Mouse (Mus musculus) hindbrain, embryonic 15.5 days (tissue): Measurements from ENCODE around the gene Ninl. TPM values are rescaled to one million over a fixed set of nuclear protein-coding genes. Genes with fewer than 3 reads are reported as not detected.
"Not testable (repeated sequence)": the region's sequence is repeated elsewhere in the genome, so short reads cannot be mapped to it uniquely, and the experiment has no call there.

Experiments
- ATAC-seq: fragments of 200-750 bp; cut with Nextera tagmentation; 2 replicates; pipeline ENCODE4 v1.8.0; 2017; ENCODE audit warnings: low read depth, moderate number of reproducible peaks, moderate TSS enrichment; ENCODE audit not compliant: low FRiP score
- H3K27ac ChIP-seq: fragments of 300-500 bp; sonication (generic); replicated peaks from 2 replicates; pipeline ENCODE4 v1.5.1; 2015; ENCODE audit warnings: mild to moderate bottlenecking, inconsistent platforms
- H3K27me3 ChIP-seq: fragments of 300-500 bp; sonication (generic); 2 replicates; pipeline ENCODE4 v1.6.1; 2015; ENCODE audit warnings: control low read depth, inconsistent platforms
- H3K36me3 ChIP-seq: fragments of 300-500 bp; sonication (generic); 2 replicates; pipeline ENCODE4 v1.6.1; 2015; ENCODE audit warnings: control low read depth, inconsistent platforms
- H3K4me1 ChIP-seq: fragments of 300-500 bp; sonication (generic); replicated peaks from 2 replicates; pipeline ENCODE4 v1.6.1; 2015; ENCODE audit warnings: control low read depth, inconsistent platforms
- H3K4me2 ChIP-seq: fragments of 300-500 bp; sonication (generic); 2 replicates; pipeline ENCODE4 v1.6.1; 2015; ENCODE audit warnings: moderate library complexity, mild to moderate bottlenecking, inconsistent platforms
- H3K4me3 ChIP-seq: fragments of 300-500 bp; sonication (generic); 2 replicates; pipeline ENCODE4 v1.5.1; 2015; ENCODE audit warnings: mild to moderate bottlenecking, inconsistent platforms
- H3K9ac ChIP-seq: fragments of 300-500 bp; sonication (generic); 2 replicates; pipeline ENCODE4 v1.6.1; 2015; ENCODE audit warnings: inconsistent platforms
- H3K9me3 ChIP-seq: fragments of 300-500 bp; sonication (generic); 2 replicates; pipeline ENCODE4 v1.6.1; 2016; ENCODE audit warnings: control low read depth, inconsistent platforms
- WGBS: fragments of 180-500 bp; shearing (Covaris S2); methylation state at CpG from one replicate; pipeline ENCODE4 v1.1.7; 2015; 5-methylcytosine and 5-hydroxymethylcytosine counted together
- polyA plus RNA-seq: library from polyadenylated mRNA; unstranded; fragments of >200 nt; fragmentation: Nextera tagmentation; extraction: Ambion mirVana; gene quantifications from 2 replicates; pipeline ENCODE4 v1.2.1, GENCODE M21; 2015

The Ninl gene
- polyA plus RNA-seq, 1 experiment from 2014 or later: 5.0 TPM

DNA sequence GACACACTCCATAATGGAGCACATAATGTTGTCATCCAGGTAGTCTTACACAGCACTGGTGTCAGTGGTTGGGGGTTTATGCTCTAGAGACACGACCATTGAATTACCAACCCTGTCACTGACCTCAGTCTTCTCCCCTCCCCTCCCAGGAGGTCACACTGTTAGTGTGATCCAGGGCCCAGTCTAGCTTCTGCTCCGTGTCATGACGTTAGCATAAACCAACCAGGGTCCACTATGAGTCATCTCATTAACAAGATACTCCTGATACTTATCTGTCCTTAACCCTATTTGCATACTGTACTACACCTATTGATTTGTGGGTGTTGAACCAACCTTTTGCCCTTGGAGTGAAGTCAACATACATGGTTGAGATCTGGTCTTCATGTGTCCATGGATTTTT is 120.5 kb downstream of the Ninl start:
- H3K4me2 ChIP-seq: no peak overlapping the region
- WGBS: 98% methylated on average over 3 of the region's 3 CpGs
- H3K27me3 ChIP-seq: no peaks in the 10 kb centered on the region
- H3K27ac ChIP-seq: no peak overlapping the region
- no peak overlapping the region for H3K4me3 ChIP-seq
- no peak overlapping the region for H3K9ac ChIP-seq
- no peaks in the 10 kb centered on the region for H3K36me3 ChIP-seq
- ATAC-seq: no peak
- no peaks in the 10 kb centered on the region for H3K4me1 ChIP-seq
- no peaks in the 10 kb centered on the region for H3K9me3 ChIP-seq

DNA sequence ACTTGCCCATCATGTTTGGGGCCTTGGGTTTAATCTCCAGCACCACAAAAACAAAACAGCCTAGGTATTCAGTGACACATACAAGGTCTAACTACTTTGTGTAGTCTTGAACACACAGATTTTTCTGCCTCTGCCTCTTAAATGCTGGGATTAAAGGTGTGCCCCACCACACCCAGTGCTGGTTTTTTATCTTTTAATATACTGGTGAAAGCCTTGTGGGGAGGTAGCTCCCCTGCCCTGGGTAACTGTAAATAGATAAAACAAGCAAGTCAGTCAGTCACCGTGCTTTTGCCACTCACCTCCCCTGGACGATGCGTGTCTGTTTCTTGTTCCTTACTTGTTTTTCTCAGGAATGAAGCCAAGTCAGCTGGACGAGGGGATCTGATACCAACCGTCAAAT is 123.4 kb downstream of the Ninl start:
- no peaks in the 10 kb centered on the region for H3K36me3 ChIP-seq
- no peak overlapping the region for H3K4me2 ChIP-seq
- WGBS: 88% methylated on average over 5 of the region's 5 CpGs
- H3K9me3 ChIP-seq: no peaks in the 10 kb centered on the region
- H3K9ac ChIP-seq: no peak overlapping the region
- H3K4me1 ChIP-seq: no peaks in the 10 kb centered on the region
- no peak for ATAC-seq
- no peak overlapping the region for H3K27ac ChIP-seq
- no peaks in the 10 kb centered on the region for H3K27me3 ChIP-seq
- H3K4me3 ChIP-seq: no peak overlapping the region

DNA sequence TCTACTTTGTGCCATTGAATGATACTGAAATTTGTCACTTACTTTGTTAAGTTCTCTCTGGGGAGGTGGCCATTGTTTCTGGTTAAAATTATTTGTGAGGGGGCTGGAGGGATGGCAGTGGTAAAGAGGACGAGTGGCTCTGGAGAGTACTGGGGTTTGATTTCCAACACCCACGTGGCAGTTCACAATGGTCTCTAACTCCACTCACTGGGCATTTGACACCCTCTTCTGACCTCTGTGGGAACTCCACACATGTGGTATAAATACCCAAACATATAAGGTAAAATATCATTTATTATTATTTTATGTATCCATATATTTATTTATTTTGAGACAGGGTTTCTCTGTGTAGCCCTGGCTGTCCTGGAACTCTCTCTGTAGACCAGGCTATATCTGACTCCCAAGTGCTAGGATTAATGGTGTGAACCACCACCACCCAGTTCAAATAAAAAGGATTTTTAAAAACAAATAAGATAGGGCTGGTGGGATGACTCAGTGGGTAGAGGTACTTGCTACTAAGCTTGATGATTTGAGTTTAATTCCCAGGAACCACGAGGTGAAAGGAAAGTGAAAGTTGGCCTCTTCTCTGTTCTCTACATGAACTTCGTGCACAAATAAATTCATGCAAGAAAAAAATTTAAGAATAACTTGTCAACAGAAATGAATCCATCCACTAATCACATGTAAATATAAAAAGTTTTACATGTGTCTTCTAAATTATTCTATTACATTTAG is 124.2 kb downstream of the Ninl start:
- no peak overlapping the region for H3K4me3 ChIP-seq
- H3K4me2 ChIP-seq: no peak overlapping the region
- no peak for ATAC-seq
- no peaks in the 10 kb centered on the region for H3K9me3 ChIP-seq
- WGBS: 83% methylated on average over 4 of the region's 4 CpGs
- H3K27me3 ChIP-seq: no peaks in the 10 kb centered on the region
- H3K27ac ChIP-seq: no peak overlapping the region
- no peaks in the 10 kb centered on the region for H3K36me3 ChIP-seq
- H3K4me1 ChIP-seq: peaks cover 5% of the 10 kb centered on the region
- H3K9ac ChIP-seq: no peak overlapping the region

DNA sequence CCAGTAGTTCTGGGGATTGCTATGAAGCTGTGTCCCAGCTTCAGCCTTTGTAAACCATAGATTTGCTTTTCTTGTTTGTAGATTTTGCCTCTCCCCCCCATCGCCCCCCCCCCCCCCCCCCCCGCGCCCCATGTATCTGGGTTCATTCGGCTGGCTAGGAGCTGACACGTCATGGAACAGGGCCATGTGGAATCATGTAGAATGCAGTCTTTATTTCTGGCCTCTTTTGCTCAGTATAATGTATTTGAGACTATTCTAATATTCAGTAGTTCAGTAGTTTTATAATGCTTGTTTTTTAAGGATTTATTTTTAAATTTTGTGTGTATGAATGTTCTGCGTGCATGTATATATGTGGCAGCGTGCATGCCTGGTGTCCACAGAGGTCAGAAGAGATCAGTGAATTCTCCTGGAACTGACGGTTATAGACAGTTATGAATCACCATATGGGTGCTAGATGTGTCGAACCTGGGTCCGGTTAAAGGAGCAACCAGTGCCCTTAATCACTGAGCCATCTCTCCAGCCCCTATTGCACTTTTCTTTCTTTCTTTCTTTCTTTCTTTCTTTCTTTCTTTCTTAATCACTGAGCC is 128.8 kb downstream of the Ninl start:
- Histone ChIP-seq H3K9me3 (no peaks in the 10 kb centered on the region), H3K27me3 (no peaks in the 10 kb centered on the region), H3K9ac (peak overlapping the region; percentile 50; the same call in 1 of the 2 replicates), H3K27ac (no peak overlapping the region), H3K4me1 (peaks cover 7% of the 10 kb centered on the region), H3K36me3 (no peaks in the 10 kb centered on the region), H3K4me2 (peak overlapping the region; percentile 65), H3K4me3 (peak overlapping the region; percentile 67)
- 48% methylated on average over 7 of the region's 10 CpGs for WGBS
- ATAC-seq: no peak

DNA sequence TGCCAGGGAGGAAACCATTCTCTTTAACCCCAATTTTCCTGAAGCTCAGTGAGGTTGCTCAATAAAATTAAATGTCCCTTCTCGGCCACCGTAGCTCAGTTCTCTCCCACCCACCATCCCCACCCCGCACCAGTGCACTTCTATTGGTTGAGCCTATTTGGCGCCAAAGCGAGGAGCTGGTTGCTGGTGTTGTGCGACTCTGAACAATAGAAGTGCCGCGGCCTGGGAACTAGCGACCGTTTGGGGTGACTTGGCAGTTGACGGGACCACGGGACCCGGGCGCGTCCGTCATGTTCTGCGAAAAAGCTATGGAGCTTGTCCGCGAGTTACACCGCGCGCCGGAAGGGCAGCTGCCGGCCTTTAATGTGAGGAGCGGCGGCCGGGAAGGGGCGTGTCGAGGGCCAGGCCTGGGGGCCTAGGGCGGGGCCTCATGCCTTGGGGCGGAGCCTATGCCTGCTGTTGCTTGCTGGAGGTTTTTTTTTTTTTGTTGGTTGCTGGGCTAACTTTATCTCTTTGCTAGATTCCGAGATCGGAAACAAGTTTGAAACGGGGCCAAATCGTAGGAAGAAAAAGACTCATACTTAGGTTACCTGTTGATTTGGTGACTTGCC is 129.6 kb downstream of the Ninl start:
- Histone ChIP-seq H3K9ac (peak overlapping the region; percentile 50), H3K36me3 (no peaks in the 10 kb centered on the region), H3K4me3 (peak overlapping the region; percentile 67), H3K4me1 (peaks cover 7% of the 10 kb centered on the region), H3K27me3 (no peaks in the 10 kb centered on the region), H3K9me3 (no peaks in the 10 kb centered on the region), H3K27ac (peak overlapping the region; percentile 76), H3K4me2 (peak overlapping the region; percentile 65)
- WGBS: under 1% methylated on average over 35 of the region's 35 CpGs
- peak; percentile 94 for ATAC-seq

DNA sequence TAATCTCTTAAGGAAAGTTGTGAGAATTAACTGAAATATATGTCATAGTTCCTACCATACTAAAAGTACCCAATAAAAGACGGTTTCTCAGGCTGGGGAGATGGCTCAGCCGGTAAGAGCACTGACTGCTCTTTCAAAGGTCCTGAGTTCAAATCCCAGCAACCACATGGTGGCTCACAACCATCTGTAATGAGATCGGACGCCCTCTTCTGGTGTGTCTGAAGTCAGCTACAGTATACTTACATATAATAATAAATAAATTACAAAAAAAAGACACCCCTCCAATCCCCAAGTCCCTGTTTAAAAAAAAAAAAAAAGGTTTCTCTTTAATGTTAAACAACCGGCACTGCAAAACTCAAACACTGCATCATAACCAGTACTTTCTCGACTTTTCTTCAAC is 130.3 kb downstream of the Ninl start:
- ATAC-seq, H3K36me3 ChIP-seq, H3K9me3 ChIP-seq, H3K27me3 ChIP-seq, H3K4me1 ChIP-seq: not testable (repeated sequence)
- Histone ChIP-seq H3K4me3 (peak overlapping the region; percentile 67), H3K27ac (0 out of 2 replicates have a peak overlapping the region, but pooled peaks have one; percentile 76), H3K9ac (peak overlapping the region; percentile 31; the same call in 1 of the 2 replicates), H3K4me2 (peak overlapping the region; percentile 65)
- WGBS: 48% methylated on average over 6 of the region's 6 CpGs

DNA sequence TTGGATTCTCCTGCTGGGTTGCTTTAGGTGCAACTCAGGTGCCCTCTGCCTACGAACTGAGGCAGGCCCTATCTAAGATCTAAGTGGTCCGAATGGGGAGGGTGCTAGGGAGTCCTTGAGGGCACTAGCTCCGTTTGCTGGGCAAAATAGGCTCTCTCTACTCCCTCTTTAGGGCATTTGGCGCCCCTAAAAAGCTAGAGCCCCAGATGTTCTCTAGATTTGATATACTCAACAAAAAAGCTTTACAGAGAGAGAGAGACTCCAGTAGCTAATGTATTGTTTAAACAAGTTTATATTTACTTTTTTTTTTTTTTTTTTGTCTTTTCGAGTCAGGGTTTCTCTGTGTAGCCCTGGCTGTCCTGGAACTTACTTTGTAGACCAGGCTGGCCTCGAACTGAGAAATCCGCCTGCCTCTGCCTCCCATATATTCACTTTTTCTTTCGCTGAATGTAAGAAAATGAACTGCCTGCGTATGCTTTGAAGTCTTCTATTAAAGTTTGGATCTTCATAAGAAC is 134.2 kb downstream of the Ninl start, which contains the start of gene Gins1:
Gins1 (plus strand) TSS at position 465 of the 515 bp plus-strand sequence.
- H3K4me1 ChIP-seq: peaks cover 30% of the 10 kb centered on the region
- H3K27ac ChIP-seq: peak within 1 kb of the TSS; percentile 93
- H3K9me3 ChIP-seq: no peaks in the 10 kb centered on the region
- H3K4me2 ChIP-seq: peak within 1 kb of the TSS; percentile 84
- H3K27me3 ChIP-seq: no peaks in the 10 kb centered on the region
- ATAC-seq: no peak; the same call in 1 of the 2 replicates
- H3K9ac ChIP-seq: peak within 1 kb of the TSS; percentile 95
- H3K36me3 ChIP-seq: peaks cover 3% of the 10 kb centered on the region; the same call in 1 of the 2 replicates
- H3K4me3 ChIP-seq: peak within 1 kb of the TSS; percentile 71
- 44% methylated on average over 9 of the region's 9 CpGs for WGBS

DNA sequence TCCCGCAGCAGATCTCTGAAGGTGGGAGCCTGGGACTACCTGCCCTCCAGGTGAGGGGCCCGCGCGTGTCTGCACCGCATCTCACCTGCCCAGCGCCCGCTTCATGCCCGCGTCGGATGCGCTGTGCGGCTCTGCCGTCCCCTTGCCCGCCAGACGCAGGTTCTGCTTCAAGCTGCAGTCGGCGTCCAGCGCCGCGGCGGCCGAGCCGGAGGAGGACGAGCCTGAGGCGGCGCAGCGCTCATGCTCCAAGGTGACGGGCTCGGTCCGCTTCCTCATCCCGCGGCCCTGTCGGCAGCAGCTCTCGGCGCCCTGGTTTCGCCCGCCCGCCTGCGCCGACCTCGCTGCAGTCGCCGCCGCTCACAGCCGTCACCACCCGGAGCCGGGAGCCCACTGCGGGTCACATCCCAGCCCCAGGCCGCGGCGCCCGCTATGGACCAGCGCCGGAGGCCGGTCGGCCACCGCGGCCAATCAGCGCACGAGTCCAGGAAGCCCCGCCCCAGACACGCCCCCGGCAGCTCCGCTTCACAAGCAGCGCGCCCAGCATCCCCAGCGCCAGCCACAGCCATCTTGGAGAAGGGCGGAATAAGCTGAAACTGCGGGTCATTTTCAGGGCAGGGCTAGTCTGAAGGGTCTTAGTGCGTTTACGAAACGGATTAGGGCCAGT is 134.8 kb downstream of the Ninl start, which contains the start of gene Abhd12:
Abhd12 (minus strand) TSS at position 470 of the 664 bp plus-strand sequence.
- no peaks in the 10 kb centered on the region for H3K27me3 ChIP-seq
- H3K9ac ChIP-seq: peak within 1 kb of the TSS; percentile 95
- peak; percentile 99 for ATAC-seq
- no peaks in the 10 kb centered on the region for H3K9me3 ChIP-seq
- H3K4me2 ChIP-seq: peak within 1 kb of the TSS; percentile 84
- WGBS: under 1% methylated on average over 72 of the region's 72 CpGs
- H3K36me3 ChIP-seq: peaks cover 3% of the 10 kb centered on the region; the same call in 1 of the 2 replicates
- peaks cover 27% of the 10 kb centered on the region for H3K4me1 ChIP-seq
- peak within 1 kb of the TSS; percentile 93 for H3K27ac ChIP-seq
- peak within 1 kb of the TSS; percentile 71 for H3K4me3 ChIP-seq

DNA sequence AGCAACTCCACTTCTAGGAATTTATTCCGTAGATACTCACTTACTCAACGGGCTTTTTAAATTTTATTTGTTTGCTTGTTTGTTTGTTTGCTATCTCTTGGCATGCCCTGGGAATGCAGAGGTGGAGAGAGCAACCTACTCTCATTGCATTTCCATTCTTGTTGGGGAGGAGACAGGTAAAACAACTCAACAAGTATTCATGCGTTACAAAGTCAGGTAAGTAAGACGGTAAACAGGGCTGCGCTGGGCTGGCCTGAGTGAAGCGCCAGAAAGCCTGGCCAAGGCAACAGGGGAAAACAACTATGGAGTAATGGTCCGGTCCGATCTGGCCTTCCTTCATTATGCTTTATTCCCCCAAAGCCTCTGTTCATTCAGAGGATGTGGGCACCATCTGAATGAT is 136.8 kb downstream of the Ninl start:
- H3K4me1 ChIP-seq: peaks cover 27% of the 10 kb centered on the region
- no peak overlapping the region for H3K9ac ChIP-seq
- WGBS: 81% methylated on average over 8 of the region's 8 CpGs
- no peak for ATAC-seq
- H3K4me2 ChIP-seq: peak overlapping the region; percentile 84
- H3K9me3 ChIP-seq: no peaks in the 10 kb centered on the region
- H3K36me3 ChIP-seq: peaks cover 3% of the 10 kb centered on the region; the same call in 1 of the 2 replicates
- H3K27me3 ChIP-seq: no peaks in the 10 kb centered on the region
- no peak overlapping the region for H3K27ac ChIP-seq
- H3K4me3 ChIP-seq: peak overlapping the region; percentile 71; the same call in 1 of the 2 replicates

DNA sequence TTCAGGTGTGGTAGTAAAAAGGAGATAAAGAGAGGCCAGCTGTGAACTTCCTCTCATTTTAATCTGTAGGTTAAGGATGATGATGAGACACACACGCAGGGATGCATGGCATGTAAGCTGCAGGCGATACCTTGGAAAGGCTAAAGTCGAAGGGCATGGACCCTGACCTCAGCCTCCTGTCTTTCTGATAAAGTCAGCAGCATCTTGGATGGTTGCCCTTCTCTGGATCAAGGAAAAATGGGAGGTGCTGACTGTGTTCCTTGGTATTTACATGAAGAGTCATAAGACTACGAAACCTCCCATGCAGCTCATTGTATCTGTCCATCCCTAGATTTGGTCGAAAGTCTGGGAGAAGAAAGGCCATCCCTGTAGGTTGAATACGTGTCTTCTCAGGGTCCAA is 138.8 kb downstream of the Ninl start:
- H3K9me3 ChIP-seq: no peaks in the 10 kb centered on the region
- ATAC-seq: no peak
- no peaks in the 10 kb centered on the region for H3K27me3 ChIP-seq
- no peak overlapping the region for H3K4me3 ChIP-seq
- H3K9ac ChIP-seq: no peak overlapping the region
- WGBS: 93% methylated on average over 6 of the region's 6 CpGs
- H3K4me1 ChIP-seq: peaks cover 27% of the 10 kb centered on the region
- H3K4me2 ChIP-seq: no peak overlapping the region
- H3K27ac ChIP-seq: no peak overlapping the region
- peaks cover 3% of the 10 kb centered on the region; the same call in 1 of the 2 replicates for H3K36me3 ChIP-seq

DNA sequence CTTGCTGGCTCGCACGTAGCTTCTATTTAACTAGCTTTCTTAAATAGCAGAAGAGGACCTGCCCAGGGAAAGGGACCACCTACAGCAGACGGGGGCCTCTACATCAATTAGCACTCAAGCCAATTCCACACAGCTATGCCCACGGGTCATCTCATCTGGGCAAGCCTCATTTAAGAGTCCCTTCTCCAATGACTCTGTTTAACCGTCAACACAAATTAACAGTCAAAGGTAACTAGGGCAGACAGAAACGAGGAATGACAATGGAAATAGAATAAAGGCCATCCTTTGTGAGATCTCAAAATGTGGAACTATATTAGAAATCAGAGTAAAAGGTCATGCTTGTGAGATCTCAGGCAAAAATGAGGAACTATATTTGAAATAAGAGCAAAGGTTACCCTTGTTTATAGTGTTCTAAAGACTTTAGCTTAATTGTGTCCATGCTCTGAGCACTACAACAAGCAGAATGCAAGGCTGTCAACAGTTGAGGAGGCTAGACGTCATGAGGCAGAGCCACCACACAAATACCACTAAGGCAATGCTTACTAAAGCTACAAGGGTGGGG is 143.4 kb downstream of the Ninl start:
- Histone ChIP-seq H3K4me1 (peaks cover 6% of the 10 kb centered on the region; the same call in 1 of the 2 replicates), H3K4me2 (no peak overlapping the region), H3K9me3 (no peaks in the 10 kb centered on the region), H3K27ac (no peak overlapping the region), H3K27me3 (no peaks in the 10 kb centered on the region), H3K4me3 (no peak overlapping the region), H3K9ac (no peak overlapping the region), H3K36me3 (peaks cover 3% of the 10 kb centered on the region; the same call in 1 of the 2 replicates)
- WGBS: 83% methylated on average over 7 of the region's 7 CpGs
- ATAC-seq: no peak
